Mouse (Mus musculus) adrenal gland, postnatal 10 days (tissue): ENCODE data around the gene Apba2. TPM values are rescaled to one million over a fixed set of nuclear protein-coding genes. Genes with fewer than 3 reads are reported as not detected.

Source experiments
- total RNA-seq, 2 experiments: library from RNA; stranded (reverse); gene quantifications; 2 replicates each; pipeline ENCODE4 v1.2.3; 2021

Apba2 gene
- total RNA-seq, 2 experiments from 2014 or later = 1.3 to 2.9 TPM

Other genes starting within 250 kb of the Apba2 start
- 10 to 100 TPM; 20.0 to 20.5 TPM for gene Mtmr10, start 214.1 kb upstream of the Apba2 start, total RNA-seq
- gene Fan1, start 127.6 kb upstream of the Apba2 start, total RNA-seq = 10 to 100 TPM in 1 of 2 experiments, 1 to 10 TPM in 1; 7.3 to 10.9 TPM
- gene Mphosph10, start 109.4 kb upstream of the Apba2 start, total RNA-seq = 10 to 100 TPM; 19.5 to 27.9 TPM
- gene Mcee, start 109.1 kb upstream of the Apba2 start, total RNA-seq = 100 to 1,000 TPM; 150 to 154 TPM